Mouse (Mus musculus): ENCODE data around the gene Rab42.

Rab42 gene

DNA sequence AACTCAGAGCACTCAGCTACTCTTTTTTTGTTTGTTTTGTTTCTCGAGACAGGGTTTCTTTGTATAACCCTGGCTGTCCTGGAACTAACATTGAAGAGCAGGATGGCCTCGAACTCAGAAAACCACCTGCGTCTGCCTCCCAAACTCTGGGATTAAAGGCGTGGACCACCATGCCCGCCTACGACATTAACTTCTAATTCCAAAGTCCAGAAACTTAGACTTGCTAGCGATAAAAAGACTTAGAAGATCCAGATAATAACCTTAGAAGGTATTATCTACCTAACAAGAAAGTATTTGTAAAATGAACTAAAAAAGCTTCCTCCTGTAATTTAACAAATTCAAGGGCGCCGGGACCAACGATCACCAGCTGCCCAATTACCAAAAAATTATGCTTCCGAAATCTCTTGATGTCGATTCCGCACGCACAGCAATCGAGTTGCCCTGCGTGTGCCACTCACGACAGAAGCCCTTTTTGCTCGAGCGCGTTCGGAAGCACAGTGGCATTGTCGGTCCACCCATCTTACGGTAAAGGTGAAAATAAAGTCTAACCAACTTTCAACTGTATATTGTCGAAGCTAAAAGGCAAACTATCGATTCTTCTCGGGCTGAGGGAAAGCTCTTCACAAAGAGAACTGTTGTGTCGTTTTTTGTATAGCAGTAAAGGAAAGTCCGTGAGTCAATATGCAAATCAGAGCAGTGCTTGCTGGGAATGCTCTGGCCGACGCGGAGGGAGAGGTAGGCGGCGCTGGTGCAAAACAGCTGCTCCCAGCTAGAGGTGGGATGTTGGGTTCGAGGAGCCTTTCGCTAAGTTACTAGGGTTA lies 33.2 kb downstream of the Rab42 start:
- DNase-seq, result peak; percentile 89

DNA sequence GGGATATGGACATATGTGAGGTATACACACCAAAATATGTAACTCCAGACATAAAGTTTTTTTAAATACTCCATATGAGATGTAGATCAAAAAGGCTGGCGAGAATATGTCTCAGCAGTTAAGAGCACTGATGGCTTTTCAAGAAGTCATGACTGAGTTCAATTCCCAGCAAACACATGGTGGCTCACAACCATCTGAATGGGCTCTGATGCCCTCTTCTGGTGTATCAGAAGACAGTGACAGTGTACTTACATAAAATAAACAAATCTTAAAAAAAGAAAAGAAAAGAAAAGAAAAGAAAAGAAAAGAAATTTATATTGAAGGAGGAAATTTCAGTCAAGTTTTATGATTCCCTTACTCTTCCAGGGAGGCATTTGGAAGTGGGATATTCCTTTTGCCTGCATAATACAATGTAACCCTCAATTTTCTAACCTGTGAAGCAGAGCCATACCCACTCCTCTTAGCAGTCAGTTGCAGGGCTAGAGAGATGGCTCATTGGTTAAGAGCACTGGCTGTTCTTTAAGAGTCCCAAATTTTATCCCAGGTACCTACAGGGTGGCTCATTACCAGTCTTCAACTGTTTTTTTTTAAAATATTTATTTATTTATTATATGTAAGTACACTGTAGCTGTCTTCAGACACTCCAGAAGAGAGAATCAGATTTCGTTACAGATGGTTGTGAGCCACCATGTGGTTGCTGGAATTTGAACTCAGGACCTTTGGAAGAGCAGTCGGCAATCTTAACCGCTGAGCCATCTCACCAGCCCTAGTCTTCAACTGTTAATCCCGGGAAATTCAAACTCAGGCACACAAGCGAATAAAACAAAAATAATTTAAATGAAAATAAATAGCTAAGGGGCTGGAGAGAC lies 34.1 kb downstream of the Rab42 start:
- DNase-seq, result no peak

DNA sequence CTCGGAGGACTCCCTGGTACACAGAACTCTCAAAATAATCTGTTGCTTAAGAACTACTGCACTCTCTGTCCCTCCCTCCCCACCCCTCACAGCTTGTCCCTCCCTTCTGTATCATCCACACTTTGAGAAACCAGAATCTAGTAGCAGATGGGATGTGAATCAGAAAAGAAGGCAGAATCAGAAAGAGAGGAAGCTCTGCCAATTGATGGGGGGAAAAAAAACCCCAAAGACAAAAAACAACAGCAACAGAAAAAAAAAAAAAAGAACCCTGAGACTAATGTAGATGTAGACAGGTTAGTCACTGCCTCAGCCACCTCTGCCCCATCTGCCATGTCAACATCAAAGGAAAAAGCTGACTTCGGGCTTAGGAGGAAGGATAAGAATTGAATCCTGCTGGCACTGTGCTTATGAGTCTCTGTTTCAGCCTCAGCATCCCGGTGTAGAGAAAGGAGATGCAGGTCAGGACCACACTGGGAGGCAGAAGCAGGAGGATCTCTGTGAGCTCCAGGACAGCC lies 36.3 kb downstream of the Rab42 start:
- DNase-seq, result peak; percentile 53

- DNase-seq, result no peak
These were observed 39.9 kb downstream of the Rab42 start for GRCm38 (mm10) chr4:132263313-132263712.

DNA sequence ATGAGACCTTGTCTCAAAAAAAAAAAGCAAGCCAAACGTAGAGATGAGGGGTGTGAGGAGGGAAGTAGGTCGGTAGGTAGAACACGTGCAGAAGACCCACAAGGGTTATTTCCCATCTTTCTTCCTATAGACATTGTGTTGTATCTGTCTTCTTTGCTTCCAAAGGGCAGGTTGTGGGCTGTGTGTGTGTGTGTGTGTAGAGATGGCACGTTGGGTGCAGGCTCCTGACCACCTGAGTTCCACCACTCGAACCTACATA lies 40.9 kb downstream of the Rab42 start:
- DNase-seq, result no peak

DNA sequence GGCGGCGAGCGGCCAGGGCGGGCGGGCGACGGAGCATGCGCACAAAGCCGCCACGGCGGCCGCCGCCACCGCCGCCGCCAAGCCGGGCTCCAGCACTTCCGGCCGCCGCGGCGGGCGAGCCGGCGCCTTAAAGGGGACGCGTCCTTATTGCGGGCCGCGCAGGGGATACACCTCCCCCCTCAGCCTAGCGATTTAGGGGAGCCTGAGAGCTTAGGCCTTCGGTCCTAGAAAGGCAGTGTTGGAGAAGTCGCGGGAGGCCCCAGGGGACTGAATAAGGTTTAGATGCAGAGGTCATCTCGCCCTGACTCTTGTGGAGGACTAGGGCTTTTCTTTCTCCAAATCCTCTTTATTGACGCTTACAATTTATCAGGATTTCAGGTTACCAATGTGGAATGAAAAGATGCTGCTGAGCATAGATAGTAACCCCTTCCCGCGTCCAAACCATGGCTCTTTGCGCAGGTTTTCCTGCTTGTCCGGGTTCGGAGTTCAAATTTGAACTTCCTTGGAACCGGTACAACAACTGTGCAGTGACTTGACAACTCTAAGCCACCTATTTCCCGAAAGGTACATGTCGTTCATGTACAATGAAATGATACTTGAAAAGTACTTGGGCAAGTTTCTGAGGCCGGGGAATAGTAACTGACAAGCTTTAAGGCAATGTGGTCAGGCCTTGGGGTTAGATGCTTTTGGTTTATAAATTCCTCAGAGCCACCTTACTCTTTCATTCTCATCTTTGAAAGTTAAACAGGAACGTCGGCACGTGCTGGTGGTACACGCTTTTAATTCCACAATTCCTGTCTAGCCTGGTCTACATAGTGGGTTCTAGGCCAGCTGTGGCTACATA lies 41.4 kb downstream of the Rab42 start, which contains the start of gene Gmeb1:
Gene Gmeb1, minus strand, starts transcription at position 89 of the 844 bp plus-strand sequence.
- DNase-seq, result peak; percentile 75

- DNase-seq, result no peak
These were observed 42.5 kb downstream of the Rab42 start for GRCm38 (mm10) chr4:132260404-132261379.

DNA sequence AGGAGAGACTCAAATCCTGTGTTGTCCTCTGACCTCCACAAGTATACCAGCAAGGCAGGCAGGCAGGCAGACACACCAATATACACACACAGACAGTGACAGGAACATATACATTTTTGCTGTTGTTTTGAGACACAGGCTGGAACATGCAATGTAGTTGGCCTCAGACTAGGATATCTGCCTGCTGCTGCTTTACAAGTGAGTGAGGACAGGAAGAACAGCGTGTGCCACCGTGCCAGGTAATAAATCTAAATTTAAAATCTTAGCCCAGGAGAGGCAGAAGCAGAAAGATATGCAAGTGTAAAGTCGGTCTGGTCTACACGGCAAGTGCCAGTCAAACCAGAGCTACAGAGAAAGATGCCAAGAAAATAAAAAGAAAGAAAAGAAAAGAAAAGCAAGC lies 43.9 kb downstream of the Rab42 start:
- DNase-seq, result no peak

DNA sequence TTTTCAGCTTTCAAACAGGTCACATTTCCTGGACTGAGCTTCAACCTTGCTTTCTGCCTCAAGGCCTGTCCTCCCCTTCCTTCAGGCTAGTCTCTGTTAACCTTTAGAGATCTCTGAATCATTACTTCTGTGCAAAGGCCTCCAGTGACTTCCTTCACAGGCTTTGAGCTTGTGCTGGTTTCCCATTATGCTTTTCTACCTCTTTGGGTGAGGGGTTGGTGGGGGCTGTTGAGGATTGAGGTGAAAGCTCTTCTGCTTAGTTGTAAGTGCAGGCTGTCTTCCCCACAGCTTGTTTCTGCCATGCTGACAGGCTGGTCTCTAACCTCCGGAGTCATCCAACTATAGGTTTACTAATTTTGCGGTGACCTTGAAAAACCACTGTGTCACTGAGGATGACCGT lies 46.8 kb downstream of the Rab42 start:
- no peak for DNase-seq

GRCm38 (mm10) chr4:132254986-132255385 lies 48.2 kb downstream of the Rab42 start:
- no peak for DNase-seq

- no peak for DNase-seq
These were observed 49.6 kb downstream of the Rab42 start for GRCm38 (mm10) chr4:132253622-132254021.

GRCm38 (mm10) chr4:132253128-132253527 lies 50.1 kb downstream of the Rab42 start:
- DNase-seq, result no peak

Measured in layer of hippocampus, adult 9-11 months (tissue).